Mouse (Mus musculus) ES-E14 (cell line): ENCODE measurements around the gene Hmgcs2. TPM values are rescaled to one million over a fixed set of nuclear protein-coding genes. Genes with fewer than 3 reads are reported as not detected.

Experiments used
- DNase-seq: peaks from one replicate; pipeline ENCODE4 v3.0.0-alpha.2; 2013; ENCODE audit warnings: low read depth, low spot score
- H3K27ac ChIP-seq: 2 replicates; pipeline ENCODE4 v1.5.1; 2012; ENCODE audit warnings: low read depth, mild to moderate bottlenecking, low read length, moderate library complexity, mixed read lengths; ENCODE audit not compliant: poor library complexity, insufficient read depth, severe bottlenecking
- H3K36me3 ChIP-seq: 2 replicates; pipeline ENCODE4 v1.6.1; 2012; ENCODE audit warnings: mild to moderate bottlenecking, low read length, moderate library complexity, mixed read lengths; ENCODE audit not compliant: control insufficient read depth, poor library complexity, insufficient read depth, severe bottlenecking
- H3K4me1 ChIP-seq, 2 experiments: fragments of 150-350 bp in 1 of 2; sonication (generic) in 1 of 2; 2 replicates each; pipeline ENCODE4 v1.6.1; 2012; ENCODE audit warnings: low read length in 2 of 2, mild to moderate bottlenecking in 1 of 2, mixed read lengths in 1 of 2; ENCODE audit not compliant: control insufficient read depth in 2 of 2, insufficient read depth in 2 of 2, poor library complexity in 1 of 2
- H3K4me3 ChIP-seq, 2 experiments: fragments of 150-350 bp in 1 of 2; sonication (generic) in 1 of 2; 2 replicates each; pipeline ENCODE4 v1.5.1; 2012; ENCODE audit warnings: low read length in 2 of 2, low read depth in 1 of 2, mild to moderate bottlenecking in 1 of 2, mixed read lengths in 1 of 2; ENCODE audit not compliant: insufficient read depth in 1 of 2, poor library complexity in 1 of 2, severe bottlenecking in 1 of 2
- H3K9ac ChIP-seq: 2 replicates; pipeline ENCODE4 v1.6.1; 2012; ENCODE audit warnings: low read depth, mild to moderate bottlenecking, low read length, mixed read lengths; ENCODE audit not compliant: poor library complexity, insufficient read depth, severe bottlenecking
- H3K9me3 ChIP-seq: fragments of 150-350 bp; sonication (generic); 2 replicates; pipeline ENCODE4 v1.6.1; 2012; ENCODE audit warnings: low read depth, mild to moderate bottlenecking, low read length; ENCODE audit not compliant: control insufficient read depth, insufficient read depth
- CHD2 ChIP-seq: IDR thresholded peaks from 2 replicates; pipeline ENCODE4 v1.6.1; 2014; ENCODE audit warnings: mild to moderate bottlenecking, low read depth, low read length, inconsistent platforms
- HCFC1 ChIP-seq: IDR thresholded peaks from 2 replicates; pipeline ENCODE4 v1.6.1; 2012; ENCODE audit warnings: low read length, inconsistent platforms, borderline replicate concordance; ENCODE audit not compliant: insufficient read depth
- MAFK ChIP-seq: IDR thresholded peaks from 2 replicates; pipeline ENCODE4 v1.6.1; 2014; ENCODE audit warnings: mild to moderate bottlenecking, low read depth, low read length, inconsistent platforms; ENCODE audit not compliant: insufficient read depth
- ZC3H11A ChIP-seq: IDR thresholded peaks from 2 replicates; pipeline ENCODE4 v1.6.1; 2012; ENCODE audit warnings: low read depth, mild to moderate bottlenecking, inconsistent platforms, low read length, borderline replicate concordance
- ZNF384 ChIP-seq: IDR thresholded peaks from 2 replicates; pipeline ENCODE4 v1.6.1; 2012; ENCODE audit warnings: low read depth, low read length, inconsistent platforms
- in situ Hi-C, 2 experiments: fragments of 600-800 bp; cut with MboI; formaldehyde crosslinking; loops; one replicate each; pipeline ENCODE4 v1.15.1; 2025; ENCODE audit warnings: low sequenced_read_pairs in 2 of 2, inconsistent platforms in 1 of 2; ENCODE audit not compliant: unreplicated experiment in 2 of 2
- total RNA-seq: library from RNA; depleted of rRNA; stranded (reverse); fragments of 300-350 nt; gene quantifications from 2 replicates; pipeline ENCODE4 v1.2.3, GENCODE M21; 2012

Hmgcs2 gene
- total RNA-seq, 1 experiment, result not detected

DNA sequence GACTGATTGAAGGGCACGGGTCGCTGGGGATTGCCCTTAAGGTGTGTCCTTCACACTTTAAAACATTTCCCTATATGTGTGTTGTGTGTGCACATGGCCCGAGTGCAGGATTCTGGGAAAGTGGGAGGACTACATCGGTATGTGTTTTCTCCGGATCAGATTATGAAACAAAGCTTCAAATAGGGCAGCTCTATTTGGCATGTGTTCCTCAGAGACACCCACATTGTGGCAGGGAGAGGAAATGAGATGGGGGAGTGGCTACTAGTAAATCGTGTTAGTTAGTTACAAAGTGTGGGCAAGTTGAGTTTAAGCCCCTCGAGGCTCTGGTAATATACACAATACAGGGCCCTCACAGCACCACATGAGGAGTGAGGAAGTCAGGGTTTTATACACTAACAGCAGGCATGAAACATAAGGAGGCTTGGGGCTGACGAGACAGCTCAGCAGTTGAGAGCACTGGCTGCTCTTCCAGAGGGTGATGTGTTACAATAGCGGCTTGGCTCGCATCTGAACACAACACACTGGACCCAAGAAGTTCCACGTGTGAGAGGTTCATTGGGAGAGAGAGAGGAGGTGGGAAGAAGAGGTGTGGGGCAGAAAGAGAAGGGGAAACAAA lies 30.3 kb upstream of the Hmgcs2 start:
- no peaks in the 10 kb centered on the region for H3K36me3 ChIP-seq
- no peak for DNase-seq
- peaks cover 0 to 2% of the 10 kb centered on the region in 2 experiments; a peak in 1 of 4 replicates for H3K4me1 ChIP-seq
- in situ Hi-C loops, result no loop called here
- TF ChIP-seq HCFC1 (no peak), ZC3H11A (no peak), ZNF384 (no peak), CHD2 (no peak), MAFK (no peak)
- no peaks in the 10 kb centered on the region for H3K9me3 ChIP-seq
- no peak overlapping the region for H3K9ac ChIP-seq
- H3K4me3 ChIP-seq, result no peak overlapping the region
- no peak overlapping the region for H3K27ac ChIP-seq

DNA sequence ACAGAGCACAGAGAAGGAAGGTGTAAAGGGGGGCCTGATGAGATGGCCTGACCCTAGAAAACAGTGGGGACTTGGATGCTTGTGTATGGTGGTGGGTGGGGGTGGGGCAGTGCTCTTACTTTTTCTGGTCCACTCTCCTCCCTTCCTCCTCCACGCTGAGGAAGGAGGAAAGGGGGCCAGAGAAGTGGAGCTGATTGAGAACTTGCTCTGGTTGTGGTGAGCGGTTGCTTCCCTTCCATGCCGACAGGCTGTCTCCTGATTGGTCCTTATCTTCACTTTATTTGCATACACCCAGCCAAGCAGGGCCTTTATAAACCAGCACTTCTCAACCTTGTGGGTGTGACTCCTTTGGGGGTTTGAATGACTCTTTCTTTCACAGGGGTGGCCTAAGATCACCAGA lies 26.2 kb upstream of the Hmgcs2 start:
- no peak for DNase-seq
- in situ Hi-C loops, result no loop called here
- Histone ChIP-seq H3K4me1 (peaks cover 0 to 2% of the 10 kb centered on the region in 2 experiments; a peak in 1 of 4 replicates), H3K9ac (no peak overlapping the region), H3K9me3 (no peaks in the 10 kb centered on the region), H3K36me3 (no peaks in the 10 kb centered on the region), H3K4me3 (no peak overlapping the region), H3K27ac (no peak overlapping the region)
- TF ChIP-seq ZNF384 (no peak), ZC3H11A (no peak), HCFC1 (no peak), CHD2 (no peak), MAFK (no peak)

- in situ Hi-C loops, result no loop called here
- TF ChIP-seq ZNF384, result no peak
- TF ChIP-seq HCFC1, result no peak
- no peak for TF ChIP-seq MAFK
- no peak for TF ChIP-seq CHD2
- TF ChIP-seq ZC3H11A, result no peak
- no peak for DNase-seq
Observed at GRCm38 (mm10) chr3:98254656-98255583, 25.3 kb upstream of the Hmgcs2 start.

GRCm38 (mm10) chr3:98258723-98259122 lies 21.5 kb upstream of the Hmgcs2 start:
- no peaks in the 10 kb centered on the region for H3K9me3 ChIP-seq
- in situ Hi-C loops, result no loop called here
- H3K36me3 ChIP-seq, result no peaks in the 10 kb centered on the region
- TF ChIP-seq MAFK (no peak), CHD2 (no peak), ZNF384 (no peak), HCFC1 (no peak), ZC3H11A (no peak)
- DNase-seq, result no peak
- H3K4me1 ChIP-seq, result peaks cover 0 to 2% of the 10 kb centered on the region in 2 experiments; a peak in 1 of 4 replicates
- no peak overlapping the region for H3K4me3 ChIP-seq
- no peak overlapping the region for H3K9ac ChIP-seq
- no peak overlapping the region for H3K27ac ChIP-seq

More at GRCm38 (mm10) chr3:98254656-98255583, 25.3 kb upstream of the Hmgcs2 start:
- Histone ChIP-seq H3K36me3 (no peaks in the 10 kb centered on the region), H3K4me1 (peaks cover 0 to 2% of the 10 kb centered on the region in 2 experiments; a peak in 1 of 4 replicates), H3K4me3 (no peak overlapping the region), H3K9me3 (no peaks in the 10 kb centered on the region), H3K9ac (no peak overlapping the region), H3K27ac (no peak overlapping the region)
